Mouse (Mus musculus): Measurements from ENCODE around the gene Slc25a34.

- TF ChIP-seq CTCF (IDR thresholded peaks at IDR 0.05; ENCODE audit: borderline replicate concordance, insufficient read depth, low read length) (no peak), POLR2A (IDR thresholded peaks at IDR 0.05; ENCODE audit: low read depth, low read length) (no peak)
Observed at GRCm38 (mm10) chr4:141621297-141621696, 2.3 kb downstream of the Slc25a34 start.
